In genomic region chr12:116049236-116049635, GRCm38 (mm10) we compare ENCODE assay signal across 9 mouse cellular contexts. TPM values are rescaled to one million over a fixed set of nuclear protein-coding genes. Genes with fewer than 3 reads are reported as not detected.
DNase-seq lines count a peak whose midpoint lies in the region; ATAC-seq and TF ChIP-seq lines count a peak whose summit lies in the region.
"Had no signal": no experiment of that assay in that cellular context is flagged by ENCODE, and none has a peak within 500 bp of the region (broad histone marks: within the 10 kb centered on the region; RNA-seq: fewer than 3 reads in every experiment).

No protein-coding gene starts in this region.

- peaks cover 25% of the 10 kb centered on the region for H3K36me3 ChIP-seq in kidney, embryonic 15.5 days
- peaks cover 11% of the 10 kb centered on the region for H3K36me3 ChIP-seq in hindbrain, embryonic 14.5 days (replicated peaks; ENCODE audit: control insufficient read depth, insufficient read depth)
- H3K36me3 ChIP-seq in myocyte (ENCODE audit: control insufficient read depth, insufficient read depth): peaks cover 3% of the 10 kb centered on the region

- no peak for TF ChIP-seq POLR2A in myocyte (IDR thresholded peaks at IDR 0.05; ENCODE audit: insufficient read length, low read depth)

- H3K4me1 ChIP-seq in kidney, embryonic 15.5 days: peaks cover 14% of the 10 kb centered on the region
- H3K4me1 ChIP-seq in brown adipose tissue, adult 24 weeks (ENCODE audit: control insufficient read depth, insufficient read depth, insufficient read length, low read length): peaks cover 12% of the 10 kb centered on the region
- peaks cover 14% of the 10 kb centered on the region for H3K4me1 ChIP-seq in hindbrain, embryonic 14.5 days (replicated peaks; ENCODE audit: control insufficient read depth, insufficient read depth, low read length)

- H3K27me3 ChIP-seq in kidney, embryonic 15.5 days: no peaks in the 10 kb centered on the region
- no peaks in the 10 kb centered on the region for H3K27me3 ChIP-seq in hindbrain, embryonic 14.5 days (ENCODE audit: control insufficient read depth, insufficient read depth, low read length)
- no peaks in the 10 kb centered on the region for H3K27me3 ChIP-seq in myocyte (ENCODE audit: control insufficient read depth, insufficient read depth, insufficient read length)

- no peak for DNase-seq in kidney, adult 9 months
- DNase-seq in hindbrain, embryonic 14.5 days (ENCODE audit: low spot score): no peak
- no peak for DNase-seq in adrenal gland, adult 2 months
- DNase-seq in right cerebral cortex, postnatal 10 days (ENCODE audit: low spot score in 2 of 2): no peak
- DNase-seq in B cell, adult 2 months: no peak

- H3K4me2 ChIP-seq in kidney, embryonic 15.5 days: peak overlapping the region; percentile 72
- peak overlapping the region; percentile 58 for H3K4me2 ChIP-seq in hindbrain, embryonic 14.5 days (replicated peaks)
- H3K4me2 ChIP-seq in myocyte (ENCODE audit: low read depth): peak overlapping the region; percentile 98

- no peak for ATAC-seq in kidney, embryonic 15.5 days (replicated peaks; ENCODE audit: low FRiP score)
- no peak for ATAC-seq in hindbrain, embryonic 14.5 days (ENCODE audit: low FRiP score)

- no peaks in the 10 kb centered on the region for H3K9me3 ChIP-seq in kidney, embryonic 15.5 days (replicated peaks)
- H3K9me3 ChIP-seq in hindbrain, embryonic 14.5 days (ENCODE audit: control insufficient read depth, low read length): 0 out of 2 replicates have a peak, but pooled peaks cover 7% of the 10 kb centered on the region

- peaks cover 59% of the 10 kb centered on the region for H3K79me2 ChIP-seq in myocyte (ENCODE audit: control insufficient read depth, insufficient read depth)

- H3K27ac ChIP-seq in kidney, embryonic 15.5 days: no peak overlapping the region
- H3K27ac ChIP-seq in brown adipose tissue, adult 24 weeks (replicated peaks; ENCODE audit: low read depth, low read length): peak overlapping the region; percentile 68
- no peak overlapping the region for H3K27ac ChIP-seq in hindbrain, embryonic 14.5 days

- no peak overlapping the region for H3K9ac ChIP-seq in kidney, embryonic 15.5 days
- H3K9ac ChIP-seq in hindbrain, embryonic 14.5 days: no peak overlapping the region; the same call in 1 of the 2 replicates

- peak overlapping the region; percentile 65; the same call in 1 of the 2 replicates for H3K4me3 ChIP-seq in kidney, embryonic 15.5 days (replicated peaks)
- H3K4me3 ChIP-seq in brown adipose tissue, adult 24 weeks (ENCODE audit: insufficient read depth, low read depth, low read length): no peak overlapping the region; the same call in 1 of the 2 replicates
- H3K4me3 ChIP-seq in hindbrain, embryonic 14.5 days (replicated peaks; ENCODE audit: low read length): peak overlapping the region; percentile 69; the same call in 1 of the 2 replicates
- peak overlapping the region; percentile 70 for H3K4me3 ChIP-seq in myocyte

- 75% methylated on average over 3 of the region's 3 CpGs for WGBS in kidney, embryonic 15.5 days
- WGBS in hindbrain, embryonic 14.5 days: 91% methylated on average over 3 of the region's 3 CpGs

- H3ac ChIP-seq in myocyte (ENCODE audit: control insufficient read depth, insufficient read length): no peak overlapping the region

TF ChIP-seq in myocyte, 11 proteins besides CTCF, POLR2A, EP300 and RAD21:
- TF ChIP-seq MYOD1 (IDR thresholded peaks at IDR 0.05; ENCODE audit: control insufficient read depth in 1 of 3, insufficient read length in 2 of 3, low read depth in 2 of 3) (no peak), TCF3 (IDR thresholded peaks at IDR 0.05; ENCODE audit: insufficient read length, low read depth) (no peak), SRF (IDR thresholded peaks at IDR 0.05; ENCODE audit: control insufficient read depth, insufficient read length, low read depth) (no peak), USF1 (IDR thresholded peaks at IDR 0.05; ENCODE audit: low read depth) (no peak), REST (IDR thresholded peaks at IDR 0.05; ENCODE audit: insufficient read depth, insufficient read length) (no peak), MAX (IDR thresholded peaks at IDR 0.05; ENCODE audit: low read depth) (no peak), POLR2AphosphoS2 (IDR thresholded peaks at IDR 0.05; ENCODE audit: insufficient read length, low read depth) (no peak), MYOG (IDR thresholded peaks at IDR 0.05; ENCODE audit: control insufficient read depth in 1 of 3, insufficient read depth in 1 of 3, insufficient read length in 2 of 3, low read depth in 2 of 3) (no peak), CEBPB (IDR thresholded peaks at IDR 0.05; ENCODE audit: insufficient read depth, poor library complexity, severe bottlenecking) (no peak), TCF12 (IDR thresholded peaks at IDR 0.05; ENCODE audit: insufficient read depth, poor library complexity, severe bottlenecking) (no peak), E2F4 (IDR thresholded peaks at IDR 0.05; ENCODE audit: insufficient read depth) (no peak)

RNA-seq across cellular contexts. Expression of gene Zfp386, which starts 1.7 kb away (rescaled TPM):
- 48.1 and 48.8 TPM in 2 replicates for polyA plus RNA-seq in kidney, embryonic 15.5 days (2015; fragmentation: Nextera tagmentation; extraction: Ambion mirVana)
- 27.1 and 31.0 TPM in 2 replicates for polyA plus RNA-seq in brown adipose tissue, adult 24 weeks (2012; ENCODE audit: insufficient read depth, insufficient read length, missing spikeins)
- 48.5 and 53.7 TPM in 2 replicates for polyA plus RNA-seq in hindbrain, embryonic 14.5 days (2014; fragmentation: Nextera tagmentation; extraction: Ambion mirVana)
- 14.5 TPM for polyA plus RNA-seq in myocyte (2012; fragmentation: generic; extraction: Trizol)
- total RNA-seq in adrenal gland, adult 2 months (2021): 10 to 100 TPM; 26.5 to 33.1 TPM
- 1.6 and 1.7 TPM in 2 replicates for polyA plus RNA-seq in adrenal gland, adult 2 months (2012; rRNA removed)

RNA-seq across cellular contexts. Expression of gene Vipr2, which starts 28.3 kb away (rescaled TPM):
- polyA plus RNA-seq in kidney, embryonic 15.5 days (2015; fragmentation: Nextera tagmentation; extraction: Ambion mirVana): 0.86 and 1.2 TPM in 2 replicates
- polyA plus RNA-seq in brown adipose tissue, adult 24 weeks (2012; ENCODE audit: insufficient read depth, insufficient read length, missing spikeins): 0.54 and 1.8 TPM in 2 replicates
- 0.62 and 1.1 TPM in 2 replicates for polyA plus RNA-seq in hindbrain, embryonic 14.5 days (2014; fragmentation: Nextera tagmentation; extraction: Ambion mirVana)
- 0.31 TPM for polyA plus RNA-seq in myocyte (2012; fragmentation: generic; extraction: Trizol)
- total RNA-seq in adrenal gland, adult 2 months (2021): under 1 TPM; 0.28 to 0.29 TPM
- 0.22 and 0.38 TPM in 2 replicates for polyA plus RNA-seq in adrenal gland, adult 2 months (2012; rRNA removed)
- polyA plus RNA-seq: liver, adult 2 months had no signal
